In the genomic region with DNA sequence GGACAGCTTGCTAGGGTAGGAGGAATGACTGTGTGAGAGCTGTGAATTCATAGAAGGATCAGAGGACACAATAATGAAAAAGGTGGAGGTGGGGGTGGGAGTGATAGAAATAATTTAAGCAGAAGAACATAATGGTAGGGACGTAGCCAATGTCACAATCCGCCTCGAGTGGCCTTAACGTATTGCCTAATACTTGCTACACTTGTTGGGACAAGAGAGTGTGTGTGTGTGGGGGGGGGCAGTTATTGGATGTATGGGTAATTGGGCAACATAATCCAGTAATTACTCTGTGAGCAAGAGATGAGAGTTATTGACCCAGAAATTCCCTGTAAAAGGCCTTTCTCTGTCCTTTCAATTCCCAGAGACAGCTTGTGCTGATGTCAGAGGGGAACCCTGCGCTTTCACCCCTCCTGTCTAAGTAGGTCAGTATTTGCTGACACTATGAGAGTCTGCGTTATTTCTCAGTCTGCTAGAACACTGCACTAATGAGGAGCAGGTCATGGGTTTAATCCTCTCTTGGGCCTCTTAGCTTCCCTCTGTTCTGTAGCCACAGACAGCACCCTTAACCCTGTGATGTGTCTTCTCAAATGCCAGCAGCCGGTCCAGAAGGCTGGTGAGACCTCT, we compare ENCODE assay signal across 22 mouse cellular contexts.
DNase-seq lines count a peak whose midpoint lies in the region; ATAC-seq and TF ChIP-seq lines count a peak whose summit lies in the region.
"Had no signal": no experiment of that assay in that cellular context is flagged by ENCODE, and none has a peak within 500 bp of the region (broad histone marks: within the 10 kb centered on the region; RNA-seq: fewer than 3 reads in every experiment).

No protein-coding gene starts in this region.

- intact Hi-C loops in gastrocnemius, adult 2 months (cut with DNase I) = no loop called here

- H3K9ac ChIP-seq in forebrain, embryonic 12.5 days = no peak overlapping the region
- no peak overlapping the region for H3K9ac ChIP-seq in forebrain, embryonic 16.5 days (replicated peaks; ENCODE audit: low read depth, low read length)
- H3K9ac ChIP-seq in midbrain, embryonic 13.5 days (replicated peaks) = no peak overlapping the region
- no peak overlapping the region for H3K9ac ChIP-seq in midbrain, embryonic 14.5 days (replicated peaks; ENCODE audit: low read length)
- no peak overlapping the region for H3K9ac ChIP-seq in forebrain, embryonic 14.5 days (ENCODE audit: low read length)
- no peak overlapping the region for H3K9ac ChIP-seq in kidney, embryonic 14.5 days (ENCODE audit: low read depth, low read length)
- H3K9ac ChIP-seq: heart, embryonic 13.5 days; liver, embryonic 14.5 days; stomach, embryonic 15.5 days had no signal

- 17% methylated on average over 7 of the region's 7 CpGs for WGBS in forebrain, embryonic 12.5 days
- 21% methylated on average over 7 of the region's 7 CpGs for WGBS in forebrain, embryonic 16.5 days
- 47% methylated on average over 7 of the region's 7 CpGs for WGBS in midbrain, embryonic 13.5 days
- 70% methylated on average over 7 of the region's 7 CpGs for WGBS in midbrain, embryonic 14.5 days
- 19% methylated on average over 7 of the region's 7 CpGs for WGBS in forebrain, embryonic 14.5 days
- WGBS in kidney, embryonic 14.5 days = 76% methylated on average over 7 of the region's 7 CpGs

- H3K36me3 ChIP-seq in forebrain, embryonic 12.5 days (replicated peaks) = no peaks in the 10 kb centered on the region
- no peaks in the 10 kb centered on the region for H3K36me3 ChIP-seq in forebrain, embryonic 16.5 days (ENCODE audit: control insufficient read depth, insufficient read depth)
- H3K36me3 ChIP-seq in midbrain, embryonic 13.5 days = no peaks in the 10 kb centered on the region
- no peaks in the 10 kb centered on the region for H3K36me3 ChIP-seq in midbrain, embryonic 14.5 days (ENCODE audit: control insufficient read depth, insufficient read depth, low read length)
- no peaks in the 10 kb centered on the region for H3K36me3 ChIP-seq in forebrain, embryonic 14.5 days (ENCODE audit: control insufficient read depth, insufficient read depth, low read length)
- H3K36me3 ChIP-seq in kidney, embryonic 14.5 days (ENCODE audit: control insufficient read depth, insufficient read depth, low read length) = no peaks in the 10 kb centered on the region
- H3K36me3 ChIP-seq: heart, embryonic 13.5 days; stomach, embryonic 15.5 days had no signal

- peak; percentile 76; the same call in 1 of the 2 replicates for ATAC-seq in forebrain, embryonic 12.5 days (ENCODE audit: low FRiP score)
- no peak for ATAC-seq in forebrain, embryonic 16.5 days
- peak; percentile 43; the same call in 1 of the 2 replicates for ATAC-seq in midbrain, embryonic 13.5 days
- ATAC-seq in midbrain, embryonic 14.5 days (ENCODE audit: low FRiP score, low TSS enrichment) = no peak
- ATAC-seq in forebrain, embryonic 14.5 days = peak; percentile 52; the same call in 1 of the 2 replicates
- ATAC-seq in kidney, embryonic 14.5 days (ENCODE audit: low FRiP score, low TSS enrichment) = no peak

- DNase-seq in midbrain, embryonic 14.5 days = no peak
- peak; percentile 11 for DNase-seq in forebrain, embryonic 14.5 days (ENCODE audit: low spot score)
- peak; percentile 61 for DNase-seq in retina, postnatal 7 days (ENCODE audit: low read depth, low spot score)
- no peak for DNase-seq in gastrocnemius, adult 2 months
- DNase-seq: adrenal gland, postnatal 25 days; B cell, adult 2 months; cerebellum, adult 2 months; heart, postnatal 36 days; kidney, adult 9 months; kidney, postnatal 4 days; layer of hippocampus, postnatal 36 days; left cerebral cortex, postnatal 4 days; lung, postnatal 10 days; right cerebral cortex, postnatal 14 days had no signal

- H3K4me2 ChIP-seq in forebrain, embryonic 12.5 days = no peak overlapping the region
- no peak overlapping the region for H3K4me2 ChIP-seq in forebrain, embryonic 16.5 days (ENCODE audit: low read length)
- no peak overlapping the region for H3K4me2 ChIP-seq in midbrain, embryonic 13.5 days (replicated peaks)
- H3K4me2 ChIP-seq in midbrain, embryonic 14.5 days (ENCODE audit: low read length) = no peak overlapping the region
- H3K4me2 ChIP-seq in forebrain, embryonic 14.5 days (ENCODE audit: low read length) = no peak overlapping the region
- H3K4me2 ChIP-seq in kidney, embryonic 14.5 days (replicated peaks; ENCODE audit: low read depth, low read length) = no peak overlapping the region
- H3K4me2 ChIP-seq: heart, embryonic 13.5 days; stomach, embryonic 15.5 days had no signal

- no peak for TF ChIP-seq CTCF in gastrocnemius, adult 2 months (IDR thresholded peaks at IDR 0.05)

- peaks cover 21% of the 10 kb centered on the region for H3K4me1 ChIP-seq in forebrain, embryonic 12.5 days
- no peaks in the 10 kb centered on the region for H3K4me1 ChIP-seq in forebrain, embryonic 16.5 days (replicated peaks; ENCODE audit: control insufficient read depth, insufficient read depth, low read length)
- H3K4me1 ChIP-seq in midbrain, embryonic 13.5 days (replicated peaks) = no peaks in the 10 kb centered on the region
- no peaks in the 10 kb centered on the region for H3K4me1 ChIP-seq in midbrain, embryonic 14.5 days (ENCODE audit: control insufficient read depth, insufficient read depth, low read length)
- H3K4me1 ChIP-seq in forebrain, embryonic 14.5 days (ENCODE audit: control insufficient read depth, insufficient read depth, low read length) = no peaks in the 10 kb centered on the region
- no peaks in the 10 kb centered on the region for H3K4me1 ChIP-seq in kidney, embryonic 14.5 days (ENCODE audit: control insufficient read depth, insufficient read depth, low read length)
- H3K4me1 ChIP-seq: heart, embryonic 13.5 days; stomach, embryonic 15.5 days had no signal

- H3K27me3 ChIP-seq in forebrain, embryonic 12.5 days = no peaks in the 10 kb centered on the region
- H3K27me3 ChIP-seq in forebrain, embryonic 16.5 days (replicated peaks; ENCODE audit: control insufficient read depth, insufficient read depth, low read length) = no peaks in the 10 kb centered on the region
- no peaks in the 10 kb centered on the region for H3K27me3 ChIP-seq in midbrain, embryonic 13.5 days
- H3K27me3 ChIP-seq in midbrain, embryonic 14.5 days (ENCODE audit: control insufficient read depth, insufficient read depth, low read length) = no peaks in the 10 kb centered on the region
- H3K27me3 ChIP-seq in forebrain, embryonic 14.5 days (replicated peaks; ENCODE audit: control insufficient read depth, insufficient read depth, low read length) = no peaks in the 10 kb centered on the region
- no peaks in the 10 kb centered on the region for H3K27me3 ChIP-seq in kidney, embryonic 14.5 days (ENCODE audit: control insufficient read depth, insufficient read depth, low read length)
- H3K27me3 ChIP-seq: heart, embryonic 13.5 days; stomach, embryonic 15.5 days had no signal

- H3K9me3 ChIP-seq in forebrain, embryonic 12.5 days = no peaks in the 10 kb centered on the region
- H3K9me3 ChIP-seq in forebrain, embryonic 16.5 days (ENCODE audit: control insufficient read depth, low read length) = no peaks in the 10 kb centered on the region
- no peaks in the 10 kb centered on the region for H3K9me3 ChIP-seq in midbrain, embryonic 13.5 days
- no peaks in the 10 kb centered on the region for H3K9me3 ChIP-seq in midbrain, embryonic 14.5 days (ENCODE audit: control insufficient read depth, low read length)
- H3K9me3 ChIP-seq in forebrain, embryonic 14.5 days (replicated peaks; ENCODE audit: control insufficient read depth, low read length) = no peaks in the 10 kb centered on the region
- H3K9me3 ChIP-seq in kidney, embryonic 14.5 days (ENCODE audit: control insufficient read depth, low read length) = no peaks in the 10 kb centered on the region
- H3K9me3 ChIP-seq: heart, embryonic 13.5 days; stomach, embryonic 15.5 days had no signal

- no peak overlapping the region for H3K27ac ChIP-seq in forebrain, embryonic 12.5 days
- H3K27ac ChIP-seq in forebrain, embryonic 16.5 days (ENCODE audit: low read length) = no peak overlapping the region
- H3K27ac ChIP-seq in midbrain, embryonic 13.5 days = no peak overlapping the region
- no peak overlapping the region for H3K27ac ChIP-seq in midbrain, embryonic 14.5 days (replicated peaks; ENCODE audit: low read depth, low read length)
- H3K27ac ChIP-seq in forebrain, embryonic 14.5 days (ENCODE audit: low read depth, low read length) = no peak overlapping the region
- H3K27ac ChIP-seq in kidney, embryonic 14.5 days (ENCODE audit: low read depth, low read length) = no peak overlapping the region
- no peak overlapping the region for H3K27ac ChIP-seq in gastrocnemius, adult 2 months
- H3K27ac ChIP-seq: heart, embryonic 13.5 days; liver, embryonic 14.5 days; stomach, embryonic 15.5 days had no signal

- no peak overlapping the region for H3K4me3 ChIP-seq in forebrain, embryonic 12.5 days (replicated peaks)
- H3K4me3 ChIP-seq in forebrain, embryonic 16.5 days (replicated peaks; ENCODE audit: low read length) = no peak overlapping the region
- H3K4me3 ChIP-seq in midbrain, embryonic 13.5 days (replicated peaks) = no peak overlapping the region
- H3K4me3 ChIP-seq in midbrain, embryonic 14.5 days (replicated peaks; ENCODE audit: low read depth, low read length) = no peak overlapping the region
- H3K4me3 ChIP-seq in forebrain, embryonic 14.5 days (ENCODE audit: low read depth, low read length) = no peak overlapping the region
- no peak overlapping the region for H3K4me3 ChIP-seq in kidney, embryonic 14.5 days (ENCODE audit: low read length)
- H3K4me3 ChIP-seq in gastrocnemius, adult 2 months = no peak overlapping the region
- H3K4me3 ChIP-seq: erythroblast, embryonic 14.5 days; heart, embryonic 13.5 days; stomach, embryonic 15.5 days had no signal

Comparison
In these comparisons a context has a peak if more than half of its experiments do, and no peak if none do; other contexts are left out.
1. ATAC-seq: peak in forebrain, embryonic 12.5 days (single experiment), midbrain, embryonic 13.5 days (single experiment) and forebrain, embryonic 14.5 days (single experiment); none in forebrain, embryonic 16.5 days (single experiment), midbrain, embryonic 14.5 days (single experiment) and kidney, embryonic 14.5 days (single experiment).
2. DNase-seq: peak in forebrain, embryonic 14.5 days (single experiment) and retina, postnatal 7 days (single experiment); none in midbrain, embryonic 14.5 days (single experiment) and gastrocnemius, adult 2 months (single experiment).